In the genomic region with DNA sequence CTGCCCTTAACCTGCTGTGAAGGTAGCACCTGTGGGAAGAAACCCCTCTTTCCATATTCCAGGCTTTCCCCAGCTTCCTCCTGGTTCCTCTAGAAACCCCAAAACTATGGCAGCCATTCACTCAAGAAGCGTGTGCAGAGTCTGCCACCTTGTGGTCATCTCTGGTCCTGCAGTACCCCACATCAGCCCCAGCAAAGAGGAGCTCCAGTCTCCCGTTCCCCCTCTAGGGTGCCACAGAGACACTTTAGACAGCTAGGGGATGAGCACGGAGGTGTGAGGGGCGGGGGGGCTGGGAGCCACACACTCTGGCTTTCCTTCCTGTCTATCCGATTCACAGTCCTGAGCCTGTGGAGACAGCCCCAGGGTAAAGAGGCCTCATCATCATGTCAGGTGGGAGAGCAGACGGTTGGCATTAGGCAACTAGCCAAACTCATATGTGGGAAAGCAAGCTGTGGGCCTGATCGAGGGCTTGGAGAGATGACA, we compare ENCODE assay signal across 8 mouse cellular contexts.
DNase-seq lines count a peak whose midpoint lies in the region; ATAC-seq and TF ChIP-seq lines count a peak whose summit lies in the region.

No protein-coding gene starts in this region.

- H3K9ac ChIP-seq in MEL (ENCODE audit: control insufficient read depth, low read depth, low read length, poor library complexity, severe bottlenecking), result no peak overlapping the region
- H3K9ac ChIP-seq in forebrain, embryonic 13.5 days, result no peak overlapping the region

- no peak overlapping the region for H3K4me2 ChIP-seq in forebrain, embryonic 13.5 days

- WGBS in forebrain, embryonic 13.5 days, result 19% methylated on average over 7 of the region's 7 CpGs

- TF ChIP-seq POLR2A in MEL (IDR thresholded peaks at IDR 0.05; ENCODE audit: control insufficient read depth in 1 of 2, insufficient read depth in 1 of 2, low read depth in 1 of 2, low read length in 2 of 2, poor library complexity in 1 of 2), result no peak

- peak; percentile 83 for ATAC-seq in forebrain, embryonic 13.5 days
- ATAC-seq in hematopoietic stem cell, adult 5-6 weeks (replicated peaks in 1 of 2; ENCODE audit: insufficient read depth in 1 of 2, low FRiP score in 2 of 2, low TSS enrichment in 1 of 2, low read depth in 1 of 2, poor library complexity in 2 of 2, severe bottlenecking in 2 of 2), result peak; percentile 65 to 71; a peak in 3 of 4 replicates

- TF ChIP-seq RAD21 in MEL (IDR thresholded peaks at IDR 0.05; ENCODE audit: low read depth, low read length), result peak; percentile 84

- H3K27me3 ChIP-seq in MEL (ENCODE audit: control insufficient read depth in 1 of 2, insufficient read depth in 2 of 2, low read length in 2 of 2), result no peaks in the 10 kb centered on the region; a peak in 1 of 4 replicates
- H3K27me3 ChIP-seq in forebrain, embryonic 13.5 days, result peaks cover 15% of the 10 kb centered on the region

- no peaks in the 10 kb centered on the region for H3K79me2 ChIP-seq in MEL (ENCODE audit: control insufficient read depth, insufficient read depth, low read length, poor library complexity)

- H3K4me1 ChIP-seq in MEL (ENCODE audit: control insufficient read depth in 1 of 2, insufficient read depth in 2 of 2, low read length in 2 of 2), result no peaks in the 10 kb centered on the region
- H3K4me1 ChIP-seq in forebrain, embryonic 13.5 days, result peaks cover 8% of the 10 kb centered on the region; the same call in 1 of the 2 replicates

- no peak overlapping the region for H3K4me3 ChIP-seq in MEL (ENCODE audit: control insufficient read depth in 1 of 2, insufficient read depth in 1 of 2, low read depth in 2 of 2, low read length in 2 of 2)
- H3K4me3 ChIP-seq in forebrain, embryonic 13.5 days, result no peak overlapping the region

- H3K27ac ChIP-seq in MEL (ENCODE audit: control insufficient read depth, low read depth, low read length), result no peak overlapping the region
- H3K27ac ChIP-seq in forebrain, embryonic 13.5 days, result no peak overlapping the region

- no peaks in the 10 kb centered on the region for H3K9me3 ChIP-seq in MEL (replicated peaks; ENCODE audit: insufficient read depth, low read length)
- no peaks in the 10 kb centered on the region for H3K9me3 ChIP-seq in forebrain, embryonic 13.5 days (replicated peaks)

- TF ChIP-seq CTCF in MEL (IDR thresholded peaks at IDR 0.05 in 2 of 3, conservative IDR thresholded peaks at IDR 0.05 in 1 of 3; ENCODE audit: control insufficient read depth in 1 of 3, insufficient read depth in 1 of 3, low read depth in 2 of 3, low read length in 3 of 3, poor library complexity in 1 of 3, severe bottlenecking in 1 of 3), result peak; percentile 82 to 94 (median 86)

- no peaks in the 10 kb centered on the region for H3K36me3 ChIP-seq in MEL (ENCODE audit: control insufficient read depth in 1 of 2, insufficient read depth in 2 of 2, low read length in 2 of 2)
- H3K36me3 ChIP-seq in forebrain, embryonic 13.5 days (ENCODE audit: poor library complexity, severe bottlenecking), result no peaks in the 10 kb centered on the region

- TF ChIP-seq EP300 in MEL (IDR thresholded peaks at IDR 0.05; ENCODE audit: low read depth in 1 of 2, low read length in 2 of 2), result no peak

- DNase-seq in MEL (ENCODE audit: low read depth, low spot score), result peak; percentile 66
- DNase-seq in c-Kit-positive CD71-positive TER-119-negative erythroid progenitor cells, embryonic 14.5 days (ENCODE audit: low read depth), result peak; percentile 33
- peak; percentile 79 for DNase-seq in layer of hippocampus, adult 9-10 months (ENCODE audit: low spot score)
- peak; percentile 64 for DNase-seq in lung, postnatal 25 days (ENCODE audit: low spot score)
- DNase-seq in retina, postnatal 7 days (ENCODE audit: low read depth, low spot score), result peak; percentile 74
- peak; percentile 26 for DNase-seq in urinary bladder, postnatal 10 days (ENCODE audit: low spot score)

TF ChIP-seq in MEL, 35 proteins besides CTCF, POLR2A, EP300 and RAD21:
- TF ChIP-seq MAX (IDR thresholded peaks at IDR 0.05; ENCODE audit: low read length), result no peak
- peak; percentile 68 for TF ChIP-seq ZC3H11A (IDR thresholded peaks at IDR 0.05; ENCODE audit: low read depth, low read length)
- no peak for TF ChIP-seq POLR2AphosphoS5 (IDR thresholded peaks at IDR 0.05; ENCODE audit: borderline replicate concordance, low read depth, low read length)
- no peak for TF ChIP-seq NRF1 (IDR thresholded peaks at IDR 0.05; ENCODE audit: insufficient read depth, low read depth, low read length, poor library complexity, severe bottlenecking)
- no peak for TF ChIP-seq GABPA (IDR thresholded peaks at IDR 0.05; ENCODE audit: low read depth, low read length)
- TF ChIP-seq MAFK (IDR thresholded peaks at IDR 0.05; ENCODE audit: borderline replicate concordance, low read depth, low read length), result no peak
- TF ChIP-seq SMC3 (IDR thresholded peaks at IDR 0.05; ENCODE audit: low read depth, low read length), result peak; percentile 79
- no peak for TF ChIP-seq USF1 (IDR thresholded peaks at IDR 0.05; ENCODE audit: low read depth, low read length)
- TF ChIP-seq ELF1 (IDR thresholded peaks at IDR 0.05; ENCODE audit: low read depth, low read length), result no peak
- no peak for TF ChIP-seq SIN3A (IDR thresholded peaks at IDR 0.05; ENCODE audit: low read length)
- no peak for TF ChIP-seq MYC (IDR thresholded peaks at IDR 0.05; ENCODE audit: low read depth, low read length)

Comparison
In these comparisons a context has a peak if more than half of its experiments do, and no peak if none do; other contexts are left out.
1. DNase-seq: peak in every context shown above with its lines; median percentile 79 in layer of hippocampus, adult 9-10 months; 74 in retina, postnatal 7 days; 66 in MEL; 64 in lung, postnatal 25 days; 33 in c-Kit-positive CD71-positive TER-119-negative erythroid progenitor cells, embryonic 14.5 days; 26 in urinary bladder, postnatal 10 days.